Mouse (Mus musculus): ENCODE measurements around the gene Ssu72.
"Not testable (repeated sequence)": the region's sequence is repeated elsewhere in the genome, so short reads cannot be mapped to it uniquely, and the experiment has no call there.

Ssu72 gene

GRCm38 (mm10) chr4:155700425-155700824, 4.2 kb upstream of the Ssu72 start:
- no peak for DNase-seq (ENCODE audit: low spot score in 2 of 2)

GRCm38 (mm10) chr4:155703425-155703929, 1.1 kb upstream of the Ssu72 start:
- DNase-seq (ENCODE audit: low spot score in 2 of 2): no peak

- no peak for DNase-seq (ENCODE audit: low spot score in 2 of 2)
Observed at GRCm38 (mm10) chr4:155705592-155705929, 961 bp downstream of the Ssu72 start.

DNA sequence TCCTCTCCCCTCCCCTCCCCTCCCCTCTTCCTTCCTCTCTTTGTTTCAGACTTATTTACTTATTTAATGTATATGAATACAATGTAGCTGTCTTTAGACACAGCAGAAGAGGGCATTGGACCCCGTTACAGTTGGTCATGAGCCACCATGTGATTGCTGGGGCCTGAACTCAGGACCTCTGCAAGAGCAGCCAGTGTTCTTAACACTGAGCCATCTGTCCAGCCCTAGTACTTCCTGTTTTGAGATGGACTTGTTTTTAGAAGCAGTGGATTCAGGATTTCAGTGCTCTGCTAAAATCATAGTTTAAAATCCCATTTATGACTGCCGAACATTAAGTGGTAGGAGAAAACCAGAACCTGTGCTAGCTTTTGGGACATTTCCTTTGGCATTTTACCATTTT, 4.0 kb downstream of the Ssu72 start:
- no peak for DNase-seq (ENCODE audit: low spot score in 2 of 2)

DNA sequence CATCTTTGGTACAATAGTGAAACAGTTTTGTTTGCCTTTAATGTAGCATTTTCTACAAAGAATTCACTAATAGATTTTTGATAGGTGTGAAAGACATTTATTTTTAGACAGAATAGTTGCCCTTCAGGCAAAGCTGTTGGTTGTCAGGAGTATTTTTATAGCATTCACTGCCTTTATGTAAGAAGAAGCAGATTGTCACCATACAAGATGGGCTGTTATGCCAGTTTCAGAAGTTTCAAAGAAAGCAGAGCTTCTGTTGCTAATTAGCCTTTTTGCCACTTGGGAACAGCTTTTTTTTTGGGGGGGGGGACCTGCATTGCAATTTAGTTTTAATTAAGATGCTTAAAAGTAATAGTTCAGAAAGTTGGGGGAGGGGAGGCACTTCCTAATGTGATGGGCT, 4.4 kb downstream of the Ssu72 start:
- no peak for DNase-seq (ENCODE audit: low spot score in 2 of 2)

DNA sequence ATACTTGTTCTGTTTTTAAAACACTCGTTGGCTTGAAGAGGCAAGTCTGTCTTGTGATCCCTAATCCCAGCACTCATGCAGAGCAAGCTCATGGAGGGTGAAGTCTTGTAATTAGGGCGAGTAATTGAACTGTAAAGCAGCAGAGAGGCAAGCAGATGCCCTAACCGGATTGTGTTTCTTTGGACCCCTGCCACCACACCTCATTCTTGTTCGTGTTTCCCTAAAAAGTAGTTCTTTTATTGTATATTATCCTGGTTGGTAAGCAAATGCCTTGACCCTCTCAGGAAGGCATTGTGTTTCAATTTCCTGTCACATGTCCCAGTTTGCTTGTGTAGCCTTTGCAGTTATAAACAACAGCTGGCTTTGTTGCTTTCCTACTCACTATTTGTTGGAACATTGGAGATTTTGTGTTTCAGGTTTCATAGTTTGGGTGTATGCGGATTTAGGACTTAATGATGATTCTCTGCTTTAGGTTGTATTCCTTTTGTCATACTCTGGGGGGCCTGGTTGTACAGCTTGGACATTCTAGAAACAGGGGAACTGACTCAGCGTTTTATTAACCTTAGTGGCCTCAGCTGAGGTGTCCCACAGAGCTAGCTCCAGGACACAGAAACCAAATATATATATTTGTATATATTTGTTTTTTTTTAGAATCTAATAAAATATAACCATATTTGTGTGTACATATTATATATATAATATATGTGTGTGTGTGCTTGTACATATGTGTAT, 6.1 kb downstream of the Ssu72 start:
- no peak for DNase-seq (ENCODE audit: low spot score in 2 of 2)

DNA sequence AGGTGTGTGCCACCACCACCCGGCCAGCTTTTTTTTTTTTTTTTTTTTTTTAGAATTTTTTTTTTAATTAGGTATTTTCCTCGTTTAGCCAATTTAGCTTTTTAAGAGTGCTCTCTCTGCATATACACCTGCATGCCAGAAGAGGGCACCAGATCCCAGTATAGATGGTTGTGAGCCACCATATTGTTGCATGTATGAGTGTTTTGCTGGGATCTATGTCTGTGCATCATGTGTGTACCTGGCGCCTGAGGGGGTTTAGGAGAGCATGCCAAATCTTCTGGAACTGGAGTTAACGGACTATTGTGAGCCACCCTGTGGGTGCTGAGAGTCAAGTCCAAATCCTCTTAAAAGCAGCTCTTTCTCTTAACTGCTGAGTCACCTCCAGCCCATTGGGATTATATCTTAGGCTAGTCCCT, 17.1 kb downstream of the Ssu72 start:
- no peak for DNase-seq (ENCODE audit: low spot score in 2 of 2)

GRCm38 (mm10) chr4:155727993-155728392, 23.4 kb downstream of the Ssu72 start:
- no peak for DNase-seq (ENCODE audit: low spot score in 2 of 2)

- DNase-seq (ENCODE audit: low spot score in 2 of 2): no peak
Observed at GRCm38 (mm10) chr4:155733267-155733666, 28.7 kb downstream of the Ssu72 start.

DNA sequence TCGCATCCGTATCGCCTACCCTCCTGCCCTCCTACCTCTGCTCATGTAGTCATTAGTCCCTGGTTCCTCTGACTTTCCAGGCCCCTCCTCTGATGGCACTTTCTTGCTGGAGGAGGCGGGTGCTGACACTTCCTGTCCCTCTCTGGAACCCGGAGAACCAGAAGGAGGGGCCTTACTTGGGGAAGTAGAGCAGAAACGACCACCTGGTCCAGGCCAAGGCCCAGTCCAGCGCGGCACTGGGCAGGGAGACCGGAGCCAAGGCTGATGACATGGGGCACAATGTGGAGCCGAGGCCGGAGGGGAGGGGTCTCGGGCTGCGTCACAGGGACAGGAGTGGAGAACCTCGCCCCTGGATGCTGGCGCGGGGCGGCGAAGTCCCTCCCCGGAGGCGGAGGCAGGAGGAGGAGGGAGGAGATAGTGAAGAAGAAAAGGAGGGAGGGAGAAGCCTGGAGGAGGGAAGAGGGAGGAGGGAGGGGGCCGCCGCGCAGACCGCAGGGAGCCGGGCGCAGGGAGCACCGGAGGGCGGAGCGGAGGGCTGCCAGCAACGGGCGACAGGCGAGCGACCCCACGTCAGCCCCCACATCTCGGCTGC, 29.8 kb downstream of the Ssu72 start, which contains the start of gene Tmem240:
Tmem240 (plus strand) TSS at position 451 of the 592 bp plus-strand sequence.
- peak; percentile 89 to 90 for DNase-seq (ENCODE audit: low spot score in 2 of 2)

DNA sequence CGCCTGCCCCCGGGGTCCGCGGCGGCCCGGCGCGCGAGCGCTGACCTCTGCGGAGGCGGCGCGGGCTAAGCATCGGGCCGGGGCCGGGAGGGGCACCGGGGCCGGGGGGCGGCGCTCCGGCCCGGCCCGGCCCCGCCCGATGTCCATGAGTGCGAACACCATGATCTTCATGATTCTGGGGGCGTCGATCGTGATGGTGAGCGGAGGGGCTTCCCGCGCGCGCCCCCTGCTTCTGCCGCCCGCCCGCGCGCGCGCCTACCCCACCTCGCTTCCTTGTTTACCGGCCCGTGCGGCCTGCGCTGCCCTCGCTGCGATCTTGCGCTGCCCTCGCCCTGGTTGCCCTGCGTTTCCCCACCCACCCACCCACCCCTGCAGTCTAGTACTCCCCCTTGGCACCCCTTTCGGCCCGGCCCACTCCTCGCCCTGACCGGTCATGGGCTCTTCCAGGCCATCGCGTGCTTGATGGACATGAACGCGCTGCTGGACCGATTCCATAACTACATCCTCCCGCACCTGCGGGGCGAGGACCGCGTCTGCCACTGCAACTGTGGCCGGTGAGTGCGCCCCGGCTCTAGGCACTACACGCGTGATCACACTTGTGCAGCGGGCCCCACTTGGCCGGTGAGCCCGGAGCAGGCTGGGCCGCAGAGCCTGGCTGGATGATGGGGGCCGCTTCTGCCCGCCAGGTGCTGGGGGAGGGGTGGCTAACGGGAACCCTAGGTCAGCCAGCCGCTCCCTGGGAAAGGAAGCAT, 30.5 kb downstream of the Ssu72 start:
- DNase-seq (ENCODE audit: low spot score in 2 of 2): peak in 1 of 2 experiments; percentile 30

GRCm38 (mm10) chr4:155735788-155736187, 31.2 kb downstream of the Ssu72 start:
- no peak for DNase-seq (ENCODE audit: low spot score in 2 of 2)

DNA sequence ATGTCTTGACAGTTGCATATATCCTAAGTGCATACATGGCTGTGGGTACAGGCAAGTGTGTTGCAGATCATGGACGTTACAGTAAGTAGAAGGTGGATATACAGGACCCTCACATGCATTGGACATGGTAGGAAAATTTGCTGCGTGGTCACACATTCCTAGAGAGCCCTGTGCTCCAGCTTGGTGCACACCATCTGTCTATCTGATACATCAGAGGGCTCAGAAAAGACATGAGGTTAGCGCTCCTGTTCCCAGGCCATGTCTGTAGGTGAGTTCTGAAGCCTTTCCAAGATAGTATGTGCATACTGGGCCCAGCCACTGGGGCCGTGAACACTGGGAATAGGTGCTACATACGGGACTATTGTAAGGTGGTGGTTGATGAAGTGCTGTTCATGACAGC, 31.8 kb downstream of the Ssu72 start:
- no peak for DNase-seq (ENCODE audit: low spot score in 2 of 2)

- DNase-seq (ENCODE audit: low spot score in 2 of 2): peak in 1 of 2 experiments; percentile 73
Observed at GRCm38 (mm10) chr4:155738262-155738661, 33.7 kb downstream of the Ssu72 start.

DNA sequence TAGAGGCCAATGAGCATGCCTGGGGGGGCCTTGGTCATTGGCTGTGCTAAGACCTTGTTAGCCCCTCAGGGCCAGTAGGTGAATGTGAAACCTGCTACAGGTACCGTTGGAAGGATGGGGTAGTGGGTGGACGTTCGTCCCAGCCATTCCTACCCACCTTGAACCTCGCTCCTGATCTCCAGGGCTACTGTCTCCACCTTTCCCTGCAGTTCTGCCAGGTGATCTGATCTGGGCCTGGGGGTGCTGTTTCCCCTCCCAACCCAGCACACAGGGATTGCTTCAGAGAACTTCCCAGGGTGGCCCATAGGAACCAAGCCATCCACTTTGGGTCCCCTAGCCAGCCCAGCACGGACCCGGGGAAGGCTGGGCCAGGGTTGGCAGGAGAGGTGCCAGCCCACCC, 34.6 kb downstream of the Ssu72 start:
- no peak for DNase-seq (ENCODE audit: low spot score in 2 of 2)

- no peak for DNase-seq (ENCODE audit: low spot score in 2 of 2)
Observed at GRCm38 (mm10) chr4:155739741-155740636, 35.4 kb downstream of the Ssu72 start.

DNA sequence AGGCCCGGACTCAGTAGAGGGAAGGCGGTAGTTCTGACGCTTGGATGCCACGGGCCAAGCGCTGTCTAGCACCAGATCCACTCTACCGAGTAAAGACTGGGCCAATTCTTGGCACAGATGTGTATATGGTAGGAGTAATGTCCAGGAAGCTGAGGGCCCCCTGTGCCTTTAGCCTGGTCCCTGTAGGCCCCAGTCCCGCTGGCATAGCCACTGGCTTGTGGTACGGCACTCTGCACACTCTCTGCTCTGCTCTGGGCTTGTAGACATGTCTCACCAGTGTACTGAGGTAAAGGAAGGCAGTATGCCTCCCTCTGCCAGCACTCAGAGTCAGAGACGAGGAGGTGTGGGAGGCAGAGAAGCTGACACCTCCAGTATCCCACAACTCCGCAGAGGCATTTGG, 36.1 kb downstream of the Ssu72 start:
- not testable (repeated sequence) for DNase-seq (ENCODE audit: low spot score in 2 of 2)

- DNase-seq (ENCODE audit: low spot score in 2 of 2): no peak
Observed at GRCm38 (mm10) chr4:155742684-155743083, 38.1 kb downstream of the Ssu72 start.

DNA sequence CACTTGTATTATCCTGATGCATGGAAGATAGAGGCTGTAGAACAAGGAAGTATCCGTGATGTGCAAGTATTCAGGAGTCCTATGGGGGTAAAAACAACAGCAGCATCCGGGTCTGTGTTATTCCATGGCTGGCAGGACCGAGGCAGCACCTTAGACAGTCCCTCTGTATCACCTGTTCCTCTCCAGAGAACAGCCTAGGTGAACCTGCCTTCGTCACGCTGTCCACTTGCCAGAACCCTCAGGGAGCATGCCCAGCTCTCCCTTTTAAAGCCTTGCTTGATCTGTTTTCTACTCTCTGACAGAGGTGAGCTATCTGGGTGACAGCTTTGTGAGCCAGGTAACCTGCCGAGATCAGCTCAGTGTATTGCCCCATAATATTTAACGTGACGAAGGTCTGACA, 39.9 kb downstream of the Ssu72 start:
- DNase-seq (ENCODE audit: low spot score in 2 of 2): no peak

DNA sequence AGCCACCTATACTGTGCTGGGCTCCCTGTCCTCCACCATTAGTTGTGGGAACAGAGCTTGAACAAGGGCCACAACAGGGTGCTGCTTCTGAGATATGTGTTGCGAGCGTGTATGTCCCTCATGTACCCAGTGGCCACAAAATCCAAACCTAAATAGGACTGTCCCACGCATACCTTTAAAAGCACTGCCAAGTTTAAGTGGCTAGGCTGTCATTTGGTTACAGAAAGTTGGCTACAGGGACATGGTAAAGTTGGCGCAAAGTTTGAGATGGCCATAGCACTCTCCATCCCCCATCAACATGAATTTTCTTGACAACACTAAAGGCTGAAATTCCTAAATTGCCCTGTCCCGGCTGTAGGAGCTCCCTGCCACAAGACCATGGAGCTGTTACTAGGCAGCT, 40.5 kb downstream of the Ssu72 start:
- no peak for DNase-seq (ENCODE audit: low spot score in 2 of 2)

DNA sequence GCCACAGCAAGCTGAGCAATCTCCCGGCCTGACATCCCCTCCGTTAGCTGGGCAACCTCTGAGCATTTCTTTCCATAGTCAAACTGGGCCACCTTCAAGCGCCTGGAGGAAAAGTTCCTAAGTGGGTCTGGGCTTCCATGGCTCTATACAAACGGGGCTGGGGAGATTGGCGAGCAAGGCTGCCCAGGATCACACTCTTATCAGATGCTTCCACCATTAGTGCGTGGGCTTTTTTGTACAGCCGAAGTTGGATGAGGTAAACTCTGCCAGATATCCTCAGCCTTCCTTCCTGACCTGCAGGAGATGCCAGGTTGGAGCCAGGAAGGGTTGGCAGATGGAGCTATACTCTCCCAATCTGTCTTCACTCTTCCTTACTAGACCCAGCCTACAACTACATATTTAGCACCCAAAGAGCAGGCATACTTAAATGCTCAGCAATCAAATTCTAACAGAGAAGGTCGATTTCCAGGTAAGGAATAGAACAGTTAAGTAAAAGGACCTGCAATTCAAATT, 41.5 kb downstream of the Ssu72 start:
- no peak for DNase-seq (ENCODE audit: low spot score in 2 of 2)

All from frontal cortex, postnatal 36 days (tissue).